Mouse (Mus musculus): Measurements from ENCODE around the gene Arntl.

DNA sequence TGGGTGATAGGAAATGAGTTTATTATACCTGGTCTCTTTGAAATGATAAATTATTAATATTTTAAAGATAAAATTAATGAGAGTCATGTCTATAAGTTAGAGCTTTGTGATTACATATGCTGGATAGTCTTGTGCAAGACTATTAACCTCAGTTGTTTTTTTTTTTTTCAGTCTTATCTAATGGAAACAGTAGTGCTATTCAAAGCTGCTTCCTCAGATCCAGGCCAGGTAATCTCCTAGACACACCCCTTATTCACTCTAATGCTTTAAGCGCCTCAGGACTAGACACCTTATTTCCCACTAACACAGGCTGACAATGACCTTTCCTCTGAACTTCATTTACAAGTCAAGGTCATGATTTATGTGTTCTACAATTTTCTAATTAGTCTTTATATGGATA is 141.8 kb downstream of the Arntl start:
- no peak for TF ChIP-seq GATA1 (IDR thresholded peaks at IDR 0.05; ENCODE audit: borderline replicate concordance, low read length)
- no peak for TF ChIP-seq CTCF (IDR thresholded peaks at IDR 0.05; ENCODE audit: low read depth, low read length)
- TF ChIP-seq TAL1 (conservative IDR thresholded peaks at IDR 0.05; ENCODE audit: low read depth, low read length), result peak; percentile 39
- TF ChIP-seq GATA2 (IDR thresholded peaks at IDR 0.05; ENCODE audit: borderline replicate concordance, low read depth, low read length), result no peak
- no peak for TF ChIP-seq POLR2AphosphoS5 (IDR thresholded peaks at IDR 0.05; ENCODE audit: insufficient replicate concordance, low read depth, low read length)

All from G1E (cell line).